Mouse (Mus musculus): ENCODE data around the gene Plod3. TPM values are rescaled to one million over a fixed set of nuclear protein-coding genes. Genes with fewer than 3 reads are reported as not detected.
A peak's percentile ranks its signal among the peaks of the same experiment; 100 is the strongest.

The Plod3 gene
- polyA plus RNA-seq, 1 experiment from 2014 or later, result 42.2 TPM

- WGBS, result 7% methylated on average over 12 of the region's 12 CpGs
- Histone ChIP-seq H3K27ac (ENCODE audit: low read length) (peak within 1 kb of the TSS; percentile 91), H3K9ac (ENCODE audit: low read length) (peak within 1 kb of the TSS; percentile 92), H3K27me3 (ENCODE audit: control insufficient read depth, insufficient read depth, low read length) (no peaks in the 10 kb centered on the region), H3K9me3 (replicated peaks; ENCODE audit: control insufficient read depth, low read length) (no peaks in the 10 kb centered on the region), H3K36me3 (ENCODE audit: control insufficient read depth, insufficient read depth) (peaks cover 27% of the 10 kb centered on the region), H3K4me1 (ENCODE audit: control insufficient read depth, insufficient read depth, low read length) (peaks cover 11% of the 10 kb centered on the region), H3K4me2 (ENCODE audit: low read depth, low read length) (peak within 1 kb of the TSS; percentile 95), H3K4me3 (ENCODE audit: low read length) (peak within 1 kb of the TSS; percentile 81)
- ATAC-seq (replicated peaks; ENCODE audit: extremely low read depth, insufficient read depth, low FRiP score), result no peak
Observed at GRCm38 (mm10) chr5:136987934-136988271, 1.1 kb downstream of the Plod3 start, which contains the start of gene Znhit1. Znhit1 (minus strand) TSS chr5:136988021.

GRCm38 (mm10) chr5:136988420-136988819 lies 1.6 kb downstream of the Plod3 start:
- Histone ChIP-seq H3K36me3 (ENCODE audit: control insufficient read depth, insufficient read depth) (peaks cover 27% of the 10 kb centered on the region), H3K4me3 (ENCODE audit: low read length) (peak overlapping the region; percentile 81), H3K4me1 (ENCODE audit: control insufficient read depth, insufficient read depth, low read length) (peaks cover 11% of the 10 kb centered on the region), H3K9ac (ENCODE audit: low read length) (peak overlapping the region; percentile 92), H3K27me3 (ENCODE audit: control insufficient read depth, insufficient read depth, low read length) (no peaks in the 10 kb centered on the region), H3K9me3 (replicated peaks; ENCODE audit: control insufficient read depth, low read length) (no peaks in the 10 kb centered on the region), H3K27ac (ENCODE audit: low read length) (no peak overlapping the region), H3K4me2 (ENCODE audit: low read depth, low read length) (peak overlapping the region; percentile 95)
- 49% methylated on average over 7 of the region's 7 CpGs for WGBS
- ATAC-seq (replicated peaks; ENCODE audit: extremely low read depth, insufficient read depth, low FRiP score), result no peak

- H3K9me3 ChIP-seq (replicated peaks; ENCODE audit: control insufficient read depth, low read length), result no peaks in the 10 kb centered on the region
- H3K4me1 ChIP-seq (ENCODE audit: control insufficient read depth, insufficient read depth, low read length), result peaks cover 11% of the 10 kb centered on the region
- no peaks in the 10 kb centered on the region for H3K27me3 ChIP-seq (ENCODE audit: control insufficient read depth, insufficient read depth, low read length)
- no peak overlapping the region for H3K4me3 ChIP-seq (ENCODE audit: low read length)
- no peak for ATAC-seq (replicated peaks; ENCODE audit: extremely low read depth, insufficient read depth, low FRiP score)
- H3K36me3 ChIP-seq (ENCODE audit: control insufficient read depth, insufficient read depth), result peaks cover 35% of the 10 kb centered on the region
- H3K9ac ChIP-seq (ENCODE audit: low read length), result no peak overlapping the region
- no peak overlapping the region for H3K4me2 ChIP-seq (ENCODE audit: low read depth, low read length)
- 88% methylated on average over 6 of the region's 6 CpGs for WGBS
- H3K27ac ChIP-seq (ENCODE audit: low read length), result no peak overlapping the region
Observed at GRCm38 (mm10) chr5:136989801-136990200, 3.0 kb downstream of the Plod3 start.

GRCm38 (mm10) chr5:136999449-136999848 lies 12.6 kb downstream of the Plod3 start:
- H3K4me2 ChIP-seq (ENCODE audit: low read depth, low read length), result no peak overlapping the region
- ATAC-seq (replicated peaks; ENCODE audit: extremely low read depth, insufficient read depth, low FRiP score), result no peak
- WGBS, result 76% methylated on average over 3 of the region's 5 CpGs
- no peaks in the 10 kb centered on the region for H3K9me3 ChIP-seq (replicated peaks; ENCODE audit: control insufficient read depth, low read length)
- no peak overlapping the region for H3K27ac ChIP-seq (ENCODE audit: low read length)
- H3K4me3 ChIP-seq (ENCODE audit: low read length), result no peak overlapping the region
- H3K27me3 ChIP-seq (ENCODE audit: control insufficient read depth, insufficient read depth, low read length), result no peaks in the 10 kb centered on the region
- H3K4me1 ChIP-seq (ENCODE audit: control insufficient read depth, insufficient read depth, low read length), result no peaks in the 10 kb centered on the region
- no peak overlapping the region for H3K9ac ChIP-seq (ENCODE audit: low read length)
- H3K36me3 ChIP-seq (ENCODE audit: control insufficient read depth, insufficient read depth), result peaks cover 11% of the 10 kb centered on the region

GRCm38 (mm10) chr5:137000612-137001011 lies 13.8 kb downstream of the Plod3 start:
- no peaks in the 10 kb centered on the region for H3K4me1 ChIP-seq (ENCODE audit: control insufficient read depth, insufficient read depth, low read length)
- no peaks in the 10 kb centered on the region for H3K9me3 ChIP-seq (replicated peaks; ENCODE audit: control insufficient read depth, low read length)
- 74% methylated on average over 2 of the region's 2 CpGs for WGBS
- ATAC-seq (replicated peaks; ENCODE audit: extremely low read depth, insufficient read depth, low FRiP score), result no peak
- H3K36me3 ChIP-seq (ENCODE audit: control insufficient read depth, insufficient read depth), result peaks cover under 1% of the 10 kb centered on the region; the same call in 1 of the 2 replicates
- no peak overlapping the region for H3K27ac ChIP-seq (ENCODE audit: low read length)
- H3K4me3 ChIP-seq (ENCODE audit: low read length), result no peak overlapping the region
- no peak overlapping the region for H3K4me2 ChIP-seq (ENCODE audit: low read depth, low read length)
- H3K27me3 ChIP-seq (ENCODE audit: control insufficient read depth, insufficient read depth, low read length), result no peaks in the 10 kb centered on the region
- H3K9ac ChIP-seq (ENCODE audit: low read length), result no peak overlapping the region

- no peaks in the 10 kb centered on the region for H3K9me3 ChIP-seq (replicated peaks; ENCODE audit: control insufficient read depth, low read length)
- H3K27me3 ChIP-seq (ENCODE audit: control insufficient read depth, insufficient read depth, low read length), result no peaks in the 10 kb centered on the region
- no peak overlapping the region for H3K9ac ChIP-seq (ENCODE audit: low read length)
- no peak overlapping the region for H3K4me2 ChIP-seq (ENCODE audit: low read depth, low read length)
- H3K27ac ChIP-seq (ENCODE audit: low read length), result no peak overlapping the region
- ATAC-seq (replicated peaks; ENCODE audit: extremely low read depth, insufficient read depth, low FRiP score), result no peak
- WGBS, result 35% methylated on average over 8 of the region's 8 CpGs
- H3K36me3 ChIP-seq (ENCODE audit: control insufficient read depth, insufficient read depth), result no peaks in the 10 kb centered on the region
- 0 out of 2 replicates have a peak, but pooled peaks cover 2% of the 10 kb centered on the region for H3K4me1 ChIP-seq (ENCODE audit: control insufficient read depth, insufficient read depth, low read length)
- no peak overlapping the region for H3K4me3 ChIP-seq (ENCODE audit: low read length)
Observed at GRCm38 (mm10) chr5:137007276-137007675, 20.5 kb downstream of the Plod3 start.

GRCm38 (mm10) chr5:137009988-137010387 lies 23.2 kb downstream of the Plod3 start:
- ATAC-seq (replicated peaks; ENCODE audit: extremely low read depth, insufficient read depth, low FRiP score), result no peak; the same call in 1 of the 2 replicates
- no peak overlapping the region for H3K27ac ChIP-seq (ENCODE audit: low read length)
- no peaks in the 10 kb centered on the region for H3K9me3 ChIP-seq (replicated peaks; ENCODE audit: control insufficient read depth, low read length)
- no peaks in the 10 kb centered on the region for H3K36me3 ChIP-seq (ENCODE audit: control insufficient read depth, insufficient read depth)
- no peak overlapping the region for H3K4me2 ChIP-seq (ENCODE audit: low read depth, low read length)
- no peak overlapping the region for H3K9ac ChIP-seq (ENCODE audit: low read length)
- H3K4me3 ChIP-seq (ENCODE audit: low read length), result no peak overlapping the region
- H3K4me1 ChIP-seq (ENCODE audit: control insufficient read depth, insufficient read depth, low read length), result 0 out of 2 replicates have a peak, but pooled peaks cover 2% of the 10 kb centered on the region
- WGBS, result 20% methylated on average over 3 of the region's 3 CpGs
- no peaks in the 10 kb centered on the region for H3K27me3 ChIP-seq (ENCODE audit: control insufficient read depth, insufficient read depth, low read length)

GRCm38 (mm10) chr5:137012401-137012950 lies 25.7 kb downstream of the Plod3 start:
- Histone ChIP-seq H3K4me2 (ENCODE audit: low read depth, low read length) (no peak overlapping the region), H3K27ac (ENCODE audit: low read length) (no peak overlapping the region), H3K27me3 (ENCODE audit: control insufficient read depth, insufficient read depth, low read length) (no peaks in the 10 kb centered on the region), H3K4me3 (ENCODE audit: low read length) (no peak overlapping the region), H3K9me3 (replicated peaks; ENCODE audit: control insufficient read depth, low read length) (no peaks in the 10 kb centered on the region), H3K4me1 (ENCODE audit: control insufficient read depth, insufficient read depth, low read length) (no peaks in the 10 kb centered on the region), H3K36me3 (ENCODE audit: control insufficient read depth, insufficient read depth) (no peaks in the 10 kb centered on the region), H3K9ac (ENCODE audit: low read length) (no peak overlapping the region)
- ATAC-seq (replicated peaks; ENCODE audit: extremely low read depth, insufficient read depth, low FRiP score), result no peak
- 67% methylated on average over 15 of the region's 15 CpGs for WGBS

GRCm38 (mm10) chr5:137015913-137016312 lies 29.1 kb downstream of the Plod3 start:
- Histone ChIP-seq H3K9ac (ENCODE audit: low read length) (no peak overlapping the region), H3K27me3 (ENCODE audit: control insufficient read depth, insufficient read depth, low read length) (no peaks in the 10 kb centered on the region), H3K27ac (ENCODE audit: low read length) (no peak overlapping the region), H3K4me2 (ENCODE audit: low read depth, low read length) (no peak overlapping the region), H3K4me1 (ENCODE audit: control insufficient read depth, insufficient read depth, low read length) (no peaks in the 10 kb centered on the region), H3K36me3 (ENCODE audit: control insufficient read depth, insufficient read depth) (no peaks in the 10 kb centered on the region), H3K9me3 (replicated peaks; ENCODE audit: control insufficient read depth, low read length) (no peaks in the 10 kb centered on the region), H3K4me3 (ENCODE audit: low read length) (no peak overlapping the region)
- WGBS, result 82% methylated on average over 3 of the region's 3 CpGs
- ATAC-seq (replicated peaks; ENCODE audit: extremely low read depth, insufficient read depth, low FRiP score), result no peak
